Comparison of ENCODE assay signal across 8 mouse cellular contexts in the genomic region with DNA sequence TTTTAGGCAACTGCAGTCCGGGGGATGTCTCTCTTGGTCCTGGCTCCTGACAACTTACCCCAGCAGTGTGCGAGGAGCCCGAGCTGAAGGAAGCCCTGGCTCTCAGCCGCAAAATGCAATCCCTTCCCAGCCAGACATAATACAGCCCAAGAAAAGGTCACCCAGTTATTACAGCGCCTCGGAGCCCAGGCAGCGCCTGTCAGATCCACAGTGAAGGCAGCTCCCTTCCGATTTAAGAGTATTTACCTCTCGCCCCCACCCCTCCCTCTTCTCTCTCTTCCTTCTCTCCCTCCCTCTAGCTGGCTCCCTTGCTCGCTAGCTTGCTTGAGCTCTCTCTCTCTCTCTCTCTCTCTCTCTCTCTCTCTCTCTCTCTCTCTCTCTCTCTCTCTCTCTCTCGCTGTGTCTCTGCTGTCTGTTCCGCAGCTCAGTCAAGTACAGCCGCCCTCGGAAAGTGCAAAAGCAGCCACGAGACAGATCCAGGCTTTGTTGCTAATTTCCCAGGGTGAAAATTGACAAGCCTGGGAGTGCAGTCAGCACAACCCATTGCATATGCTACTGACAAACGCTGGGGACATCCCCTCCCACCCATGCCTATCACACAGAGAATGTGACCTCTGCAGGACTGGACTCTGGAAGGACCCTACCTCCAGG.
DNase-seq lines count a peak whose midpoint lies in the region; ATAC-seq and TF ChIP-seq lines count a peak whose summit lies in the region.

No protein-coding gene starts in this region.

- peak overlapping the region; percentile 91 for H3K4me2 ChIP-seq in heart, embryonic 12.5 days
- H3K4me2 ChIP-seq in embryonic facial prominence, embryonic 11.5 days (ENCODE audit: low read depth, low read length) = peak overlapping the region; percentile 62
- peak overlapping the region; percentile 67 for H3K4me2 ChIP-seq in limb, embryonic 12.5 days

- H3K4me1 ChIP-seq in heart, embryonic 12.5 days (replicated peaks) = peaks cover 16% of the 10 kb centered on the region
- peaks cover 2% of the 10 kb centered on the region; the same call in 1 of the 2 replicates for H3K4me1 ChIP-seq in embryonic facial prominence, embryonic 11.5 days (ENCODE audit: control insufficient read depth, insufficient read depth, low read length)
- peaks cover 60% of the 10 kb centered on the region for H3K4me1 ChIP-seq in hindbrain, embryonic 10.5 days (replicated peaks)
- peaks cover 32% of the 10 kb centered on the region for H3K4me1 ChIP-seq in limb, embryonic 12.5 days (replicated peaks)
- peaks cover 20% of the 10 kb centered on the region for H3K4me1 ChIP-seq in olfactory bulb, adult 2 months (ENCODE audit: control insufficient read depth, insufficient read depth, low read length)
- H3K4me1 ChIP-seq in thymus, adult 2 months (replicated peaks; ENCODE audit: control insufficient read depth, insufficient read depth, low read length) = no peaks in the 10 kb centered on the region

- TF ChIP-seq POLR2A in olfactory bulb, adult 2 months (IDR thresholded peaks at IDR 0.05; ENCODE audit: insufficient read depth, low read depth, low read length) = no peak
- TF ChIP-seq POLR2A in thymus, adult 2 months (IDR thresholded peaks at IDR 0.05; ENCODE audit: control insufficient read depth, extremely low read depth, insufficient read depth, low read length, poor library complexity) = no peak

- DNase-seq in heart, postnatal 4 days = no peak
- peak; percentile 32 for DNase-seq in embryonic facial prominence, embryonic 11.5 days (ENCODE audit: low spot score)
- peak; percentile 44 for DNase-seq in hindbrain, embryonic 10.5 days (ENCODE audit: low spot score)
- no peak for DNase-seq in thymus, adult 2 months
- DNase-seq in lung, postnatal 10 days = no peak

- peak; percentile 36 for ATAC-seq in heart, embryonic 12.5 days (ENCODE audit: insufficient number of reproducible peaks, low FRiP score)
- ATAC-seq in embryonic facial prominence, embryonic 11.5 days (replicated peaks; ENCODE audit: insufficient number of reproducible peaks, low FRiP score, low TSS enrichment, low read depth) = no peak; the same call in 1 of the 2 replicates
- ATAC-seq in limb, embryonic 12.5 days (ENCODE audit: insufficient number of reproducible peaks, insufficient read depth, low FRiP score, low TSS enrichment, low read depth) = peak; percentile 50; the same call in 1 of the 2 replicates

- H3K27ac ChIP-seq in heart, embryonic 12.5 days (ENCODE audit: poor library complexity, severe bottlenecking) = no peak overlapping the region
- H3K27ac ChIP-seq in embryonic facial prominence, embryonic 11.5 days (replicated peaks; ENCODE audit: low read depth, low read length) = no peak overlapping the region
- peak overlapping the region; percentile 88 for H3K27ac ChIP-seq in hindbrain, embryonic 10.5 days
- no peak overlapping the region for H3K27ac ChIP-seq in limb, embryonic 12.5 days
- H3K27ac ChIP-seq in olfactory bulb, adult 2 months (ENCODE audit: insufficient read depth, low read depth, low read length) = peak overlapping the region; percentile 53
- H3K27ac ChIP-seq in thymus, adult 2 months (ENCODE audit: control insufficient read depth, insufficient read depth, low read length) = no peak overlapping the region

- TF ChIP-seq CTCF in olfactory bulb, adult 2 months (IDR thresholded peaks at IDR 0.05; ENCODE audit: insufficient read depth, low read depth, low read length) = no peak
- TF ChIP-seq CTCF in thymus, adult 2 months (IDR thresholded peaks at IDR 0.05; ENCODE audit: borderline replicate concordance, control insufficient read depth, extremely low read depth, insufficient read depth, low read length, poor library complexity) = no peak

- peak overlapping the region; percentile 56 for H3K9ac ChIP-seq in heart, embryonic 12.5 days
- peak overlapping the region; percentile 41 for H3K9ac ChIP-seq in embryonic facial prominence, embryonic 11.5 days (replicated peaks; ENCODE audit: low read length)
- no peak overlapping the region; the same call in 1 of the 2 replicates for H3K9ac ChIP-seq in limb, embryonic 12.5 days (replicated peaks)

- no peaks in the 10 kb centered on the region for H3K9me3 ChIP-seq in heart, embryonic 12.5 days (replicated peaks)
- H3K9me3 ChIP-seq in embryonic facial prominence, embryonic 11.5 days (replicated peaks; ENCODE audit: control insufficient read depth, low read length) = no peaks in the 10 kb centered on the region
- H3K9me3 ChIP-seq in hindbrain, embryonic 10.5 days = no peaks in the 10 kb centered on the region
- no peaks in the 10 kb centered on the region for H3K9me3 ChIP-seq in limb, embryonic 12.5 days

- H3K36me3 ChIP-seq in heart, embryonic 12.5 days = no peaks in the 10 kb centered on the region
- H3K36me3 ChIP-seq in embryonic facial prominence, embryonic 11.5 days (replicated peaks; ENCODE audit: control insufficient read depth, insufficient read depth, low read depth, low read length) = no peaks in the 10 kb centered on the region
- no peaks in the 10 kb centered on the region for H3K36me3 ChIP-seq in hindbrain, embryonic 10.5 days
- no peaks in the 10 kb centered on the region for H3K36me3 ChIP-seq in limb, embryonic 12.5 days
- H3K36me3 ChIP-seq in thymus, adult 2 months (ENCODE audit: control insufficient read depth, insufficient read depth, low read length) = no peaks in the 10 kb centered on the region

- 0 out of 2 replicates have a peak, but pooled peaks cover 9% of the 10 kb centered on the region for H3K27me3 ChIP-seq in heart, embryonic 12.5 days (replicated peaks)
- peaks cover 7% of the 10 kb centered on the region; the same call in 1 of the 2 replicates for H3K27me3 ChIP-seq in embryonic facial prominence, embryonic 11.5 days (ENCODE audit: control insufficient read depth, insufficient read depth, low read length)
- H3K27me3 ChIP-seq in hindbrain, embryonic 10.5 days (ENCODE audit: insufficient read depth, poor library complexity, severe bottlenecking) = peaks cover 18% of the 10 kb centered on the region
- H3K27me3 ChIP-seq in limb, embryonic 12.5 days = peaks cover 44% of the 10 kb centered on the region
- H3K27me3 ChIP-seq in thymus, adult 2 months (ENCODE audit: control insufficient read depth, insufficient read depth, low read length) = no peaks in the 10 kb centered on the region

- peak overlapping the region; percentile 47 for H3K4me3 ChIP-seq in heart, embryonic 12.5 days
- peak overlapping the region; percentile 32 for H3K4me3 ChIP-seq in embryonic facial prominence, embryonic 11.5 days (ENCODE audit: low read depth, low read length)
- peak overlapping the region; percentile 52 for H3K4me3 ChIP-seq in hindbrain, embryonic 10.5 days
- peak overlapping the region; percentile 42 for H3K4me3 ChIP-seq in limb, embryonic 12.5 days (replicated peaks)
- H3K4me3 ChIP-seq in olfactory bulb, adult 2 months (ENCODE audit: insufficient read depth, low read depth, low read length) = peak overlapping the region; percentile 53
- no peak overlapping the region for H3K4me3 ChIP-seq in thymus, adult 2 months (ENCODE audit: control insufficient read depth, insufficient read depth, low read length)

- under 1% methylated on average over 16 of the region's 16 CpGs for WGBS in heart, embryonic 12.5 days
- under 1% methylated on average over 15 of the region's 16 CpGs for WGBS in embryonic facial prominence, embryonic 11.5 days
- under 1% methylated on average over 16 of the region's 16 CpGs for WGBS in hindbrain, embryonic 10.5 days
- WGBS in limb, embryonic 12.5 days = 1% methylated on average over 15 of the region's 16 CpGs
- 2% methylated on average over 15 of the region's 16 CpGs for WGBS in olfactory bulb, adult 2 months
- WGBS in thymus, adult 2 months = 4% methylated on average over 16 of the region's 16 CpGs

Comparison
In these comparisons a context has a peak if more than half of its experiments do, and no peak if none do; other contexts are left out.
1. H3K27ac ChIP-seq: peak in hindbrain, embryonic 10.5 days (single experiment) and olfactory bulb, adult 2 months (single experiment); none in heart, embryonic 12.5 days (single experiment), embryonic facial prominence, embryonic 11.5 days (single experiment), limb, embryonic 12.5 days (single experiment) and thymus, adult 2 months (single experiment).
2. DNase-seq: peak in embryonic facial prominence, embryonic 11.5 days (single experiment) and hindbrain, embryonic 10.5 days (single experiment); none in heart, postnatal 4 days (single experiment), thymus, adult 2 months (single experiment) and lung, postnatal 10 days (single experiment).
3. Peak in every context shown above with its lines, with median percentiles within 50 percentile points of each other: H3K4me2 ChIP-seq.